In the genomic region with DNA sequence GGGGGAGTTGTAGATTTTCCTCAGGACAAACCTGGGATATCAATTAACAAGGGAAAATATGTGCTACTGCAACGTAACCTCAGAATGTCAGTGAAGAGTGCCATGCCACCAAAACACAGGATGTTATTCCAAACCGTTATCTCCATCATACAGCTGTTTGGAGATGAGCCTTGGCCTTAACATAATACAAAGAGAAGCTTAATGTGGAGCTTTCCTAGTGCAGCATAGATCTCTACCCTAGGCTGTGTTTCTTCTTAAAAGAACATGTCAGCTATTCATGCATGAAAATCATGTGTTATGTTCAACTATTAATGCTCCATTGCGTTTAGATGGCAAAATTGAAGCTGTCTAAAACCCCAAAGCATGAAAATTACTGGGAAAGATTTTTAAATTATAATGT, we compare ENCODE assay signal across 13 mouse cellular contexts.
"Had no signal": no experiment of that assay in that cellular context is flagged by ENCODE, and none has a peak within 500 bp of the region (broad histone marks: within the 10 kb centered on the region; RNA-seq: fewer than 3 reads in every experiment).

No protein-coding gene starts in this region.

- H3K4me3 ChIP-seq: limb, embryonic 15.5 days; liver, embryonic 12.5 days; midbrain, embryonic 12.5 days; neural tube, embryonic 13.5 days had no signal

- H3K27me3 ChIP-seq: limb, embryonic 15.5 days; liver, embryonic 12.5 days; midbrain, embryonic 12.5 days; neural tube, embryonic 13.5 days had no signal

- H3K36me3 ChIP-seq: limb, embryonic 15.5 days; liver, embryonic 12.5 days; neural tube, embryonic 13.5 days had no signal

- H3K27ac ChIP-seq: kidney, postnatal 0 days; limb, embryonic 15.5 days; liver, embryonic 12.5 days; midbrain, embryonic 12.5 days; neural tube, embryonic 13.5 days had no signal

- H3K4me2 ChIP-seq: limb, embryonic 15.5 days; liver, embryonic 12.5 days; midbrain, embryonic 12.5 days; neural tube, embryonic 13.5 days had no signal

- H3K9ac ChIP-seq: limb, embryonic 15.5 days; liver, embryonic 12.5 days; midbrain, embryonic 12.5 days; neural tube, embryonic 13.5 days had no signal

- DNase-seq: kidney, adult 11 months; kidney, adult 9 months; kidney, postnatal 36 days; layer of hippocampus, adult 9-11 months; layer of hippocampus, postnatal 36 days; right cerebral cortex, adult 18-20 months; right cerebral cortex, postnatal 25 days; thymus, postnatal 36 days had no signal

- ATAC-seq: liver, embryonic 12.5 days had no signal

- H3K9me3 ChIP-seq: limb, embryonic 15.5 days; liver, embryonic 12.5 days; midbrain, embryonic 12.5 days; neural tube, embryonic 13.5 days had no signal

- H3K4me1 ChIP-seq: limb, embryonic 15.5 days; liver, embryonic 12.5 days; midbrain, embryonic 12.5 days; neural tube, embryonic 13.5 days had no signal
